Mouse (Mus musculus) ES-E14 (cell line): ENCODE results near the gene Ube2j1. TPM values are rescaled to one million over a fixed set of nuclear protein-coding genes. Genes with fewer than 3 reads are reported as not detected.

Source experiments
- DNase-seq: peaks from one replicate; pipeline ENCODE4 v3.0.0-alpha.2; 2013; ENCODE audit warnings: low read depth, low spot score
- H3K27ac ChIP-seq: 2 replicates; pipeline ENCODE4 v1.5.1; 2012; ENCODE audit warnings: low read depth, mild to moderate bottlenecking, low read length, moderate library complexity, mixed read lengths; ENCODE audit not compliant: poor library complexity, insufficient read depth, severe bottlenecking
- H3K36me3 ChIP-seq: 2 replicates; pipeline ENCODE4 v1.6.1; 2012; ENCODE audit warnings: mild to moderate bottlenecking, low read length, moderate library complexity, mixed read lengths; ENCODE audit not compliant: control insufficient read depth, poor library complexity, insufficient read depth, severe bottlenecking
- H3K4me1 ChIP-seq, 2 experiments: fragments of 150-350 bp in 1 of 2; sonication (generic) in 1 of 2; 2 replicates each; pipeline ENCODE4 v1.6.1; 2012; ENCODE audit warnings: low read length in 2 of 2, mild to moderate bottlenecking in 1 of 2, mixed read lengths in 1 of 2; ENCODE audit not compliant: control insufficient read depth in 2 of 2, insufficient read depth in 2 of 2, poor library complexity in 1 of 2
- H3K4me3 ChIP-seq, 2 experiments: fragments of 150-350 bp in 1 of 2; sonication (generic) in 1 of 2; 2 replicates each; pipeline ENCODE4 v1.5.1; 2012; ENCODE audit warnings: low read length in 2 of 2, low read depth in 1 of 2, mild to moderate bottlenecking in 1 of 2, mixed read lengths in 1 of 2; ENCODE audit not compliant: insufficient read depth in 1 of 2, poor library complexity in 1 of 2, severe bottlenecking in 1 of 2
- H3K9ac ChIP-seq: 2 replicates; pipeline ENCODE4 v1.6.1; 2012; ENCODE audit warnings: low read depth, mild to moderate bottlenecking, low read length, mixed read lengths; ENCODE audit not compliant: poor library complexity, insufficient read depth, severe bottlenecking
- H3K9me3 ChIP-seq: fragments of 150-350 bp; sonication (generic); 2 replicates; pipeline ENCODE4 v1.6.1; 2012; ENCODE audit warnings: low read depth, mild to moderate bottlenecking, low read length; ENCODE audit not compliant: control insufficient read depth, insufficient read depth
- CHD2 ChIP-seq: IDR thresholded peaks from 2 replicates; pipeline ENCODE4 v1.6.1; 2014; ENCODE audit warnings: mild to moderate bottlenecking, low read depth, low read length, inconsistent platforms
- HCFC1 ChIP-seq: IDR thresholded peaks from 2 replicates; pipeline ENCODE4 v1.6.1; 2012; ENCODE audit warnings: low read length, inconsistent platforms, borderline replicate concordance; ENCODE audit not compliant: insufficient read depth
- MAFK ChIP-seq: IDR thresholded peaks from 2 replicates; pipeline ENCODE4 v1.6.1; 2014; ENCODE audit warnings: mild to moderate bottlenecking, low read depth, low read length, inconsistent platforms; ENCODE audit not compliant: insufficient read depth
- ZC3H11A ChIP-seq: IDR thresholded peaks from 2 replicates; pipeline ENCODE4 v1.6.1; 2012; ENCODE audit warnings: low read depth, mild to moderate bottlenecking, inconsistent platforms, low read length, borderline replicate concordance
- ZNF384 ChIP-seq: IDR thresholded peaks from 2 replicates; pipeline ENCODE4 v1.6.1; 2012; ENCODE audit warnings: low read depth, low read length, inconsistent platforms
- in situ Hi-C, 2 experiments: fragments of 600-800 bp; cut with MboI; formaldehyde crosslinking; loops; one replicate each; pipeline ENCODE4 v1.15.1; 2025; ENCODE audit warnings: low sequenced_read_pairs in 2 of 2, inconsistent platforms in 1 of 2; ENCODE audit not compliant: unreplicated experiment in 2 of 2
- total RNA-seq: library from RNA; depleted of rRNA; stranded (reverse); fragments of 300-350 nt; gene quantifications from 2 replicates; pipeline ENCODE4 v1.2.3, GENCODE M21; 2012

The Ube2j1 gene
- total RNA-seq, 1 experiment, result 15.3 TPM

- in situ Hi-C loops, result no loop called here
- peaks cover 4 to 25% of the 10 kb centered on the region in 2 experiments; a peak in 2 of 4 replicates for H3K4me1 ChIP-seq
- peak overlapping the region; percentile 80 for H3K9ac ChIP-seq
- peak overlapping the region; percentile 4 for H3K27ac ChIP-seq
- H3K9me3 ChIP-seq, result no peaks in the 10 kb centered on the region
- no peak for DNase-seq
- peak overlapping the region; percentile 79 to 80 for H3K4me3 ChIP-seq
- no peaks in the 10 kb centered on the region for H3K36me3 ChIP-seq
- TF ChIP-seq HCFC1, result no peak
- no peak for TF ChIP-seq ZC3H11A
- TF ChIP-seq ZNF384, result no peak
- no peak for TF ChIP-seq MAFK
- no peak for TF ChIP-seq CHD2
Measured at GRCm38 (mm10) chr4:32983176-32984155, 47.8 kb upstream of the Ube2j1 start.

GRCm38 (mm10) chr4:32984242-32984641 lies 47.0 kb upstream of the Ube2j1 start:
- no peak for TF ChIP-seq HCFC1
- TF ChIP-seq CHD2, result no peak
- no peak for TF ChIP-seq MAFK
- no peak for TF ChIP-seq ZC3H11A
- no peak for TF ChIP-seq ZNF384

GRCm38 (mm10) chr4:32984801-32985675 lies 46.2 kb upstream of the Ube2j1 start:
- in situ Hi-C loops, result no loop called here
- Histone ChIP-seq H3K9ac (no peak overlapping the region), H3K36me3 (no peaks in the 10 kb centered on the region), H3K4me1 (peaks cover 4 to 22% of the 10 kb centered on the region in 2 experiments; a peak in 2 of 4 replicates), H3K4me3 (peak overlapping the region; percentile 79 to 80; a peak in 3 of 4 replicates), H3K27ac (peak overlapping the region; percentile 54; the same call in 1 of the 2 replicates), H3K9me3 (no peaks in the 10 kb centered on the region)
- TF ChIP-seq CHD2 (no peak), HCFC1 (no peak), ZNF384 (no peak), ZC3H11A (no peak; the same call in 1 of the 2 replicates)
- DNase-seq, result no peak

More at GRCm38 (mm10) chr4:32984242-32984641, 47.0 kb upstream of the Ube2j1 start:
- Histone ChIP-seq H3K4me3 (peak overlapping the region; percentile 79 to 80), H3K9ac (no peak overlapping the region), H3K4me1 (peaks cover 4 to 25% of the 10 kb centered on the region in 2 experiments; a peak in 2 of 4 replicates), H3K9me3 (no peaks in the 10 kb centered on the region), H3K36me3 (no peaks in the 10 kb centered on the region), H3K27ac (peak overlapping the region; percentile 22; the same call in 1 of the 2 replicates)
- in situ Hi-C loops, result no loop called here
- DNase-seq, result no peak

GRCm38 (mm10) chr4:32985684-32986083 lies 45.5 kb upstream of the Ube2j1 start:
- DNase-seq, result no peak
- Histone ChIP-seq H3K4me1 (peaks cover 4 to 17% of the 10 kb centered on the region in 2 experiments; a peak in 2 of 4 replicates), H3K9ac (no peak overlapping the region), H3K27ac (no peak overlapping the region), H3K4me3 (0 out of 4 replicates have a peak overlapping the region, but pooled peaks of 1 of the 2 experiments have one; percentile 12), H3K9me3 (no peaks in the 10 kb centered on the region), H3K36me3 (no peaks in the 10 kb centered on the region)
- no peak for TF ChIP-seq MAFK
- in situ Hi-C loops, result no loop called here
